Mouse (Mus musculus): ENCODE measurements around the gene Zfp536. TPM values are rescaled to one million over a fixed set of nuclear protein-coding genes. Genes with fewer than 3 reads are reported as not detected.
"Not testable (repeated sequence)": the region's sequence is repeated elsewhere in the genome, so short reads cannot be mapped to it uniquely, and the experiment has no call there.

The Zfp536 gene
- polyA plus RNA-seq, 1 experiment from 2014 or later, result 3.9 TPM

GRCm38 (mm10) chr7:37718671-37719402, 54.6 kb downstream of the Zfp536 start:
- no peaks in the 10 kb centered on the region for H3K9me3 ChIP-seq (ENCODE audit: control insufficient read depth, low read length)
- H3K27me3 ChIP-seq (ENCODE audit: control insufficient read depth, insufficient read depth, low read length), result no peaks in the 10 kb centered on the region; the same call in 1 of the 2 replicates
- no peaks in the 10 kb centered on the region for H3K36me3 ChIP-seq (ENCODE audit: control insufficient read depth, insufficient read depth, low read length)
- no peaks in the 10 kb centered on the region for H3K4me1 ChIP-seq (ENCODE audit: control insufficient read depth in 2 of 2, insufficient read depth in 2 of 2, low read length in 2 of 2)
- WGBS, result 67% methylated on average over 15 of the region's 15 CpGs
- H3K4me3 ChIP-seq (ENCODE audit: control insufficient read depth in 1 of 2, insufficient read depth in 1 of 2, low read depth in 1 of 2, low read length in 2 of 2), result no peak overlapping the region
- no peak overlapping the region for H3K9ac ChIP-seq (ENCODE audit: low read length)
- no peak overlapping the region for H3K27ac ChIP-seq (replicated peaks in 1 of 2; ENCODE audit: control insufficient read depth in 1 of 2, insufficient read depth in 1 of 2, low read depth in 2 of 2, low read length in 2 of 2)
- H3K4me2 ChIP-seq (ENCODE audit: low read length), result no peak overlapping the region
- no peak for ATAC-seq (ENCODE audit: insufficient number of reproducible peaks, insufficient read depth, low FRiP score, low read depth)

DNA sequence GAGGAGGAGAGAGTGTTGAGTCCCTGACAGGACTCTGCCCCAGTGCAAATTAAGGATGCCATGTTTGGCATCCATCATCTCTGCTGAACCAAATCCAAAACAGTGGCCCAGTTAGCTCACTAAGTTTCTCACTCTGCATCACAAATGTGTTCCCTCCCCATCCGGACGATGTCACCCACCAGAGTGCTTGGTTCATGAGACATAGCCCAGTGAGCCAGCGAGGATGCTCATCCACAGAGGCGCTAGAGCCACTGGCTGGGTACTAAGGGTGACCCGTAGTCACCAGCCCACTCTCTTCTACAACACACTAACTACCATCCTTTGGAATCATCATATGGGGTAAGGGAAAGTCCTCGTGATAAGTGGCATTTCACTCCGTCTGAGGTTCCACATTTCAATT, 56.4 kb downstream of the Zfp536 start:
- no peak for ATAC-seq (ENCODE audit: insufficient number of reproducible peaks, insufficient read depth, low FRiP score, low read depth)
- H3K4me3 ChIP-seq (ENCODE audit: control insufficient read depth in 1 of 2, insufficient read depth in 1 of 2, low read depth in 1 of 2, low read length in 2 of 2), result no peak overlapping the region
- H3K9ac ChIP-seq (ENCODE audit: low read length), result no peak overlapping the region
- H3K36me3 ChIP-seq (ENCODE audit: control insufficient read depth, insufficient read depth, low read length), result no peaks in the 10 kb centered on the region
- no peaks in the 10 kb centered on the region for H3K9me3 ChIP-seq (ENCODE audit: control insufficient read depth, low read length)
- WGBS, result 79% methylated on average over 7 of the region's 7 CpGs
- no peaks in the 10 kb centered on the region for H3K4me1 ChIP-seq (ENCODE audit: control insufficient read depth in 2 of 2, insufficient read depth in 2 of 2, low read length in 2 of 2)
- H3K27ac ChIP-seq (replicated peaks in 1 of 2; ENCODE audit: control insufficient read depth in 1 of 2, insufficient read depth in 1 of 2, low read depth in 2 of 2, low read length in 2 of 2), result no peak overlapping the region
- no peaks in the 10 kb centered on the region; the same call in 1 of the 2 replicates for H3K27me3 ChIP-seq (ENCODE audit: control insufficient read depth, insufficient read depth, low read length)
- no peak overlapping the region for H3K4me2 ChIP-seq (ENCODE audit: low read length)

GRCm38 (mm10) chr7:37716626-37717025, 56.8 kb downstream of the Zfp536 start:
- Histone ChIP-seq H3K4me3 (ENCODE audit: control insufficient read depth in 1 of 2, insufficient read depth in 1 of 2, low read depth in 1 of 2, low read length in 2 of 2) (no peak overlapping the region), H3K4me1 (ENCODE audit: control insufficient read depth in 2 of 2, insufficient read depth in 2 of 2, low read length in 2 of 2) (no peaks in the 10 kb centered on the region), H3K9me3 (ENCODE audit: control insufficient read depth, low read length) (no peaks in the 10 kb centered on the region), H3K9ac (ENCODE audit: low read length) (no peak overlapping the region), H3K4me2 (ENCODE audit: low read length) (no peak overlapping the region), H3K36me3 (ENCODE audit: control insufficient read depth, insufficient read depth, low read length) (no peaks in the 10 kb centered on the region), H3K27ac (replicated peaks in 1 of 2; ENCODE audit: control insufficient read depth in 1 of 2, insufficient read depth in 1 of 2, low read depth in 2 of 2, low read length in 2 of 2) (no peak overlapping the region), H3K27me3 (ENCODE audit: control insufficient read depth, insufficient read depth, low read length) (no peaks in the 10 kb centered on the region; the same call in 1 of the 2 replicates)
- WGBS, result 69% methylated on average over 7 of the region's 7 CpGs
- no peak for ATAC-seq (ENCODE audit: insufficient number of reproducible peaks, insufficient read depth, low FRiP score, low read depth)

GRCm38 (mm10) chr7:37704464-37704863, 69.0 kb downstream of the Zfp536 start:
- Histone ChIP-seq H3K4me3 (ENCODE audit: control insufficient read depth in 1 of 2, insufficient read depth in 1 of 2, low read depth in 1 of 2, low read length in 2 of 2) (no peak overlapping the region), H3K9me3 (ENCODE audit: control insufficient read depth, low read length) (no peaks in the 10 kb centered on the region), H3K4me2 (ENCODE audit: low read length) (no peak overlapping the region), H3K36me3 (ENCODE audit: control insufficient read depth, insufficient read depth, low read length) (no peaks in the 10 kb centered on the region), H3K27me3 (ENCODE audit: control insufficient read depth, insufficient read depth, low read length) (no peaks in the 10 kb centered on the region), H3K4me1 (ENCODE audit: control insufficient read depth in 2 of 2, insufficient read depth in 2 of 2, low read length in 2 of 2) (peaks cover 4% of the 10 kb centered on the region in 2 experiments; a peak in 1 of 4 replicates), H3K9ac (ENCODE audit: low read length) (no peak overlapping the region), H3K27ac (replicated peaks in 1 of 2; ENCODE audit: control insufficient read depth in 1 of 2, insufficient read depth in 1 of 2, low read depth in 2 of 2, low read length in 2 of 2) (no peak overlapping the region)
- WGBS, result 89% methylated on average over 9 of the region's 9 CpGs
- ATAC-seq (ENCODE audit: insufficient number of reproducible peaks, insufficient read depth, low FRiP score, low read depth), result no peak

- 94% methylated on average over 3 of the region's 3 CpGs for WGBS
- H3K4me2 ChIP-seq (ENCODE audit: low read length), result not testable (repeated sequence)
Observed at GRCm38 (mm10) chr7:37697378-37697777, 76.1 kb downstream of the Zfp536 start.

GRCm38 (mm10) chr7:37695066-37695465, 78.4 kb downstream of the Zfp536 start:
- H3K27ac ChIP-seq (replicated peaks in 1 of 2; ENCODE audit: control insufficient read depth in 1 of 2, insufficient read depth in 1 of 2, low read depth in 2 of 2, low read length in 2 of 2), result no peak overlapping the region
- H3K4me2 ChIP-seq (ENCODE audit: low read length), result no peak overlapping the region
- H3K27me3 ChIP-seq (ENCODE audit: control insufficient read depth, insufficient read depth, low read length), result no peaks in the 10 kb centered on the region
- WGBS, result 71% methylated on average over 5 of the region's 5 CpGs
- no peak overlapping the region for H3K4me3 ChIP-seq (ENCODE audit: control insufficient read depth in 1 of 2, insufficient read depth in 1 of 2, low read depth in 1 of 2, low read length in 2 of 2)
- H3K9me3 ChIP-seq (ENCODE audit: control insufficient read depth, low read length), result no peaks in the 10 kb centered on the region
- ATAC-seq (ENCODE audit: insufficient number of reproducible peaks, insufficient read depth, low FRiP score, low read depth), result no peak
- peaks cover 5 to 6% of the 10 kb centered on the region in 2 experiments; a peak in 3 of 4 replicates for H3K4me1 ChIP-seq (ENCODE audit: control insufficient read depth in 2 of 2, insufficient read depth in 2 of 2, low read length in 2 of 2)
- no peak overlapping the region for H3K9ac ChIP-seq (ENCODE audit: low read length)
- H3K36me3 ChIP-seq (ENCODE audit: control insufficient read depth, insufficient read depth, low read length), result no peaks in the 10 kb centered on the region

More at GRCm38 (mm10) chr7:37697378-37697777, 76.1 kb downstream of the Zfp536 start:
- H3K4me3 ChIP-seq (ENCODE audit: control insufficient read depth in 1 of 2, insufficient read depth in 1 of 2, low read depth in 1 of 2, low read length in 2 of 2); H3K27me3 ChIP-seq (ENCODE audit: control insufficient read depth, insufficient read depth, low read length); ATAC-seq (ENCODE audit: insufficient number of reproducible peaks, insufficient read depth, low FRiP score, low read depth); H3K36me3 ChIP-seq (ENCODE audit: control insufficient read depth, insufficient read depth, low read length); H3K9me3 ChIP-seq (ENCODE audit: control insufficient read depth, low read length); H3K9ac ChIP-seq (ENCODE audit: low read length); H3K4me1 ChIP-seq (ENCODE audit: control insufficient read depth in 2 of 2, insufficient read depth in 2 of 2, low read length in 2 of 2); H3K27ac ChIP-seq (replicated peaks in 1 of 2; ENCODE audit: control insufficient read depth in 1 of 2, insufficient read depth in 1 of 2, low read depth in 2 of 2, low read length in 2 of 2): not testable (repeated sequence)

DNA sequence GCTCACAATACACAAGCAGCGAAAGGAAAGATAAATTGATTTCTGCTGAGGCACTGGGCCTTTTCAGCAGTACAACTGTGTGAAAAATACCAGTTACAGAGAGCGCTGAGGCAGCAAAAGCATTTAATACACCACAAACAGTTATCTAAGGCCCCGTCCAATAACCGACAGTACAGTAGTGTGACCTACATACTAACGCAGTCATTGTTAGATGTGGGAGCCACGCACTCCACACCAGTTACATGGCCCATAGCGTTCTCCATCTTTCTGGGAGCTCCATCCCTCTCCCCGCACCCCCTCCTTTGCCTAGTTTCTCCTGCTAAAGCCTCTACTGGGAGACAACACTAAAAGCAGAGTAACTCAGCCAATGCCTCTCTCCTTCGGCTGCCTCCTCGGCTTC, 82.8 kb downstream of the Zfp536 start:
- WGBS, result 72% methylated on average over 10 of the region's 10 CpGs
- no peaks in the 10 kb centered on the region for H3K9me3 ChIP-seq (ENCODE audit: control insufficient read depth, low read length)
- H3K4me1 ChIP-seq (ENCODE audit: control insufficient read depth in 2 of 2, insufficient read depth in 2 of 2, low read length in 2 of 2), result peaks cover 3 to 9% of the 10 kb centered on the region in 2 experiments; a peak in 3 of 4 replicates
- H3K9ac ChIP-seq (ENCODE audit: low read length), result no peak overlapping the region
- no peak overlapping the region for H3K4me3 ChIP-seq (ENCODE audit: control insufficient read depth in 1 of 2, insufficient read depth in 1 of 2, low read depth in 1 of 2, low read length in 2 of 2)
- no peaks in the 10 kb centered on the region for H3K36me3 ChIP-seq (ENCODE audit: control insufficient read depth, insufficient read depth, low read length)
- ATAC-seq (ENCODE audit: insufficient number of reproducible peaks, insufficient read depth, low FRiP score, low read depth), result no peak
- no peak overlapping the region for H3K4me2 ChIP-seq (ENCODE audit: low read length)
- H3K27ac ChIP-seq (replicated peaks in 1 of 2; ENCODE audit: control insufficient read depth in 1 of 2, insufficient read depth in 1 of 2, low read depth in 2 of 2, low read length in 2 of 2), result no peak overlapping the region
- no peaks in the 10 kb centered on the region for H3K27me3 ChIP-seq (ENCODE audit: control insufficient read depth, insufficient read depth, low read length)
